Mouse (Mus musculus) MN1 (cell line): ENCODE measurements at regions not wholly inside any gene's neighbourhood (a gene's known extent, or its start where the extent isn't known, plus 50 kb on each side); places are given as distances from the start of the nearest gene placed in this dataset.

Source experiments
- DNase-seq: peaks from one replicate; pipeline ENCODE4 v3.0.0-alpha.2; 2016; ENCODE audit warnings: low spot score

- no peak for DNase-seq
Observed at GRCm38 (mm10) chr3:14952169-14952729, 66.2 kb downstream of the Car2 start.

- no peak for DNase-seq
Observed at GRCm38 (mm10) chr3:14952951-14953350, 66.9 kb downstream of the Car2 start.

GRCm38 (mm10) chr3:14957481-14957880, 71.4 kb downstream of the Car2 start:
- DNase-seq = no peak

- no peak for DNase-seq
Observed at GRCm38 (mm10) chr3:14958277-14958676, 72.2 kb downstream of the Car2 start.

- DNase-seq = no peak
Observed at GRCm38 (mm10) chr3:14959586-14959985, 73.5 kb downstream of the Car2 start.

- DNase-seq = no peak
Observed at GRCm38 (mm10) chr3:14964795-14965194, 78.7 kb downstream of the Car2 start.

- DNase-seq = no peak
Observed at GRCm38 (mm10) chr3:14965438-14966044, 79.5 kb downstream of the Car2 start.

GRCm38 (mm10) chr3:14967235-14967634, 81.2 kb downstream of the Car2 start:
- DNase-seq = no peak

- DNase-seq = no peak
Observed at GRCm38 (mm10) chr3:14968345-14968744, 82.3 kb downstream of the Car2 start.

GRCm38 (mm10) chr3:14969698-14970097, 83.6 kb downstream of the Car2 start:
- DNase-seq = no peak

- no peak for DNase-seq
Observed at GRCm38 (mm10) chr3:14971647-14972046, 85.6 kb downstream of the Car2 start.

- no peak for DNase-seq
Observed at GRCm38 (mm10) chr3:14974758-14975157, 88.7 kb downstream of the Car2 start.

- no peak for DNase-seq
Observed at GRCm38 (mm10) chr3:14975203-14975602, 89.1 kb downstream of the Car2 start.

- DNase-seq = no peak
Observed at GRCm38 (mm10) chr3:14979116-14979613, 93.1 kb downstream of the Car2 start.

GRCm38 (mm10) chr3:14989635-14990034, 103.6 kb downstream of the Car2 start:
- DNase-seq = no peak

- no peak for DNase-seq
Observed at GRCm38 (mm10) chr3:14993936-14994335, 107.9 kb downstream of the Car2 start.

GRCm38 (mm10) chr3:14997241-14997640, 111.2 kb downstream of the Car2 start:
- no peak for DNase-seq

GRCm38 (mm10) chr3:14998521-14998920, 112.4 kb downstream of the Car2 start:
- DNase-seq = no peak

- no peak for DNase-seq
Observed at GRCm38 (mm10) chr3:14999411-14999810, 113.3 kb downstream of the Car2 start.

- no peak for DNase-seq
Observed at GRCm38 (mm10) chr3:14999914-15000313, 113.8 kb downstream of the Car2 start.

- no peak for DNase-seq
Observed at GRCm38 (mm10) chr3:15000657-15001056, 114.6 kb downstream of the Car2 start.

- DNase-seq = no peak
Observed at GRCm38 (mm10) chr3:15007821-15008220, 121.7 kb downstream of the Car2 start.

GRCm38 (mm10) chr3:15008501-15008900, 122.4 kb downstream of the Car2 start:
- no peak for DNase-seq

GRCm38 (mm10) chr3:15009747-15010146, 123.7 kb downstream of the Car2 start:
- no peak for DNase-seq
